Comparison of ENCODE assay signal across 10 mouse cellular contexts in the genomic region with DNA sequence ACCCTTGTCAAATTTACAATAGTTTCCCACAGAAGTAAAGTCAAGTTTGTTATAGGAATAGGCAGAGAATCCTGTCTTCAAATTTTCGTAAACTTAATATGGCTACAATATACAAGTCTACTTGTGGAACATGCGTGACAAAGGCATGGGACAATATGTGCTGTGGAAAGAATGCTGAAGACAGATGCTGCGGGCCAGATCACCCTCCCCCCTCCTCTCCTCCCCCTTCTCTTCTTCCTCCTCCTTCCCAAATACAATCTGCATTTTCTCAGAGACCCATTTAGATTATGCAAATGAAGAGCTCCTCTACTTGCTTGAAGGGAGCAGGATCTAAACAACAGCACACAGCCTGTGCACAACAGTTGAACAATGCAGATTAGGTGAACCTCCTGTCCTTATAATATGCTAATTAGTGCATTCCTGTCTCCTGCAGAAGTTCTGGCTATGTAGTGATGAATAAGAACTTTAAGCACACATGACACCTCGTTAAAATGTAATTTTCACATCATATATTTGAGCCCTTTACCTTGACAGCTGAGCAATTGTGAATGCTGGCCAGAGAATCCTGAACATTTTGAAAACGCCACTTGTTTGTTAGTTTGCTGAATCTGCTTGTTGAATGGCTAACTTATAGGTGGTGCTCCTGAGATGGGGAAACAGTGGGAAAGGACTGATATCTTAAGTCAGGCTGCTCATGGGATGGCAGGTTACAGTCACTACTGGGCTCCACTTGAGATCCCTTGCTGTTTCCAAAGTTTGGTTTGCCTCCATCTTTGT.
A peak's percentile ranks its signal among the peaks of the same experiment; 100 is the strongest.
DNase-seq lines count a peak whose midpoint lies in the region; ATAC-seq and TF ChIP-seq lines count a peak whose summit lies in the region.
"Had no signal": no experiment of that assay in that cellular context is flagged by ENCODE, and none has a peak within 500 bp of the region (broad histone marks: within the 10 kb centered on the region; RNA-seq: fewer than 3 reads in every experiment).

No protein-coding gene starts in this region.

- H3K4me3 ChIP-seq in heart, embryonic 13.5 days, result peak overlapping the region; percentile 30
- H3K4me3 ChIP-seq in ES-E14 (ENCODE audit: insufficient read depth in 1 of 2, low read depth in 1 of 2, low read length in 2 of 2, poor library complexity in 1 of 2, severe bottlenecking in 1 of 2), result no peak overlapping the region
- H3K4me3 ChIP-seq in forebrain, postnatal 0 days (ENCODE audit: low read depth, low read length), result no peak overlapping the region
- H3K4me3 ChIP-seq in midbrain, embryonic 12.5 days, result no peak overlapping the region
- H3K4me3 ChIP-seq: liver, embryonic 13.5 days had no signal

- no peaks in the 10 kb centered on the region for H3K36me3 ChIP-seq in heart, embryonic 13.5 days
- H3K36me3 ChIP-seq in ES-E14 (ENCODE audit: control insufficient read depth, insufficient read depth, low read length, poor library complexity, severe bottlenecking), result no peaks in the 10 kb centered on the region
- no peaks in the 10 kb centered on the region for H3K36me3 ChIP-seq in forebrain, postnatal 0 days (ENCODE audit: insufficient read depth)
- H3K36me3 ChIP-seq in midbrain, embryonic 12.5 days, result no peaks in the 10 kb centered on the region
- H3K36me3 ChIP-seq: liver, embryonic 13.5 days had no signal

- peak overlapping the region; percentile 28; the same call in 1 of the 2 replicates for H3K27ac ChIP-seq in heart, embryonic 13.5 days (replicated peaks)
- 0 out of 2 replicates have a peak overlapping the region, but pooled peaks have one; percentile 12 for H3K27ac ChIP-seq in ES-E14 (ENCODE audit: insufficient read depth, low read depth, low read length, poor library complexity, severe bottlenecking)
- H3K27ac ChIP-seq in forebrain, postnatal 0 days (ENCODE audit: low read depth, low read length), result no peak overlapping the region
- peak overlapping the region; percentile 66 for H3K27ac ChIP-seq in midbrain, embryonic 12.5 days (replicated peaks)
- H3K27ac ChIP-seq: liver, embryonic 13.5 days had no signal

- WGBS in heart, embryonic 13.5 days, result 39% methylated on average over 5 of the region's 5 CpGs
- WGBS in forebrain, postnatal 0 days, result 28% methylated on average over 5 of the region's 5 CpGs
- WGBS in midbrain, embryonic 12.5 days, result 23% methylated on average over 5 of the region's 5 CpGs

- peak overlapping the region; percentile 54 for H3K4me2 ChIP-seq in heart, embryonic 13.5 days
- peak overlapping the region; percentile 18; the same call in 1 of the 2 replicates for H3K4me2 ChIP-seq in forebrain, postnatal 0 days (ENCODE audit: low read depth)
- H3K4me2 ChIP-seq in midbrain, embryonic 12.5 days (replicated peaks), result peak overlapping the region; percentile 23
- H3K4me2 ChIP-seq: liver, embryonic 13.5 days had no signal

- peaks cover 14% of the 10 kb centered on the region for H3K4me1 ChIP-seq in heart, embryonic 13.5 days
- peaks cover 2 to 4% of the 10 kb centered on the region in 2 experiments; a peak in 2 of 4 replicates for H3K4me1 ChIP-seq in ES-E14 (ENCODE audit: control insufficient read depth in 2 of 2, insufficient read depth in 2 of 2, low read length in 2 of 2, poor library complexity in 1 of 2)
- H3K4me1 ChIP-seq in forebrain, postnatal 0 days (ENCODE audit: insufficient read depth), result peaks cover 5% of the 10 kb centered on the region; the same call in 1 of the 2 replicates
- H3K4me1 ChIP-seq in midbrain, embryonic 12.5 days, result peaks cover 17% of the 10 kb centered on the region
- H3K4me1 ChIP-seq: liver, embryonic 13.5 days had no signal

- no peak for DNase-seq in heart, adult 9 months (ENCODE audit: low spot score in 2 of 2)
- peak; percentile 1 for DNase-seq in ES-E14 (ENCODE audit: low read depth, low spot score)
- DNase-seq in forebrain, postnatal 0 days, result no peak
- DNase-seq in natural killer cell, adult 2 months (ENCODE audit: low spot score in 2 of 2), result no peak
- no peak for DNase-seq in layer of hippocampus, adult 11-12 months (ENCODE audit: low spot score)
- DNase-seq: cerebellum, adult 2 months; liver, embryonic 13.5 days had no signal

- no peaks in the 10 kb centered on the region for H3K27me3 ChIP-seq in heart, embryonic 13.5 days (replicated peaks)
- H3K27me3 ChIP-seq in forebrain, postnatal 0 days (ENCODE audit: insufficient read depth, low read length), result no peaks in the 10 kb centered on the region
- no peaks in the 10 kb centered on the region for H3K27me3 ChIP-seq in midbrain, embryonic 12.5 days
- H3K27me3 ChIP-seq: liver, embryonic 13.5 days had no signal

- in situ Hi-C loops in ES-E14 (cut with MboI; ENCODE audit: low sequenced_read_pairs in 2 of 2, unreplicated experiment in 2 of 2), result no loop called here

- peak overlapping the region; percentile 28; the same call in 1 of the 2 replicates for H3K9ac ChIP-seq in heart, embryonic 13.5 days
- no peak overlapping the region for H3K9ac ChIP-seq in ES-E14 (ENCODE audit: insufficient read depth, low read depth, low read length, poor library complexity, severe bottlenecking)
- H3K9ac ChIP-seq in forebrain, postnatal 0 days, result no peak overlapping the region
- H3K9ac ChIP-seq in midbrain, embryonic 12.5 days (replicated peaks), result no peak overlapping the region
- H3K9ac ChIP-seq: liver, embryonic 13.5 days had no signal

- TF ChIP-seq CTCF in forebrain, postnatal 0 days (IDR thresholded peaks at IDR 0.05; ENCODE audit: low read depth), result no peak

- no peaks in the 10 kb centered on the region for H3K9me3 ChIP-seq in heart, embryonic 13.5 days
- no peaks in the 10 kb centered on the region for H3K9me3 ChIP-seq in ES-E14 (ENCODE audit: control insufficient read depth, insufficient read depth, low read depth, low read length)
- H3K9me3 ChIP-seq in forebrain, postnatal 0 days (ENCODE audit: low read length), result no peaks in the 10 kb centered on the region
- H3K9me3 ChIP-seq in midbrain, embryonic 12.5 days, result no peaks in the 10 kb centered on the region
- H3K9me3 ChIP-seq: liver, embryonic 13.5 days had no signal

- ATAC-seq in heart, embryonic 13.5 days (ENCODE audit: extremely low read depth, insufficient number of reproducible peaks, low FRiP score, low TSS enrichment), result no peak
- no peak for ATAC-seq in forebrain, postnatal 0 days
- ATAC-seq in midbrain, embryonic 12.5 days (ENCODE audit: low FRiP score, low read depth), result peak; percentile 81
- ATAC-seq in megakaryocyte, adult 5-6 weeks (ENCODE audit: poor library complexity, severe bottlenecking), result no peak

TF ChIP-seq in ES-E14, 5 proteins besides CTCF, POLR2A, EP300 and RAD21:
- no peak for TF ChIP-seq MAFK (IDR thresholded peaks at IDR 0.05; ENCODE audit: insufficient read depth, low read depth, low read length)
- no peak for TF ChIP-seq ZC3H11A (IDR thresholded peaks at IDR 0.05; ENCODE audit: borderline replicate concordance, low read depth, low read length)
- no peak for TF ChIP-seq HCFC1 (IDR thresholded peaks at IDR 0.05; ENCODE audit: borderline replicate concordance, insufficient read depth, low read length)
